Mouse (Mus musculus) left cerebral cortex, adult 8-10 months (tissue): ENCODE measurements around the gene Cog5. TPM values are rescaled to one million over a fixed set of nuclear protein-coding genes. Genes with fewer than 3 reads are reported as not detected.

Source experiments
- DNase-seq, 2 experiments: peaks; one replicate each; pipeline ENCODE4 v3.0.0; 2022; ENCODE audit warnings: low spot score in 2 of 2
- total RNA-seq, 4 experiments: library from RNA; stranded (reverse); gene quantifications; 2 replicates each; pipeline ENCODE4 v1.2.4; 2022

The Cog5 gene
- total RNA-seq, 4 experiments from 2014 or later: 47.8 to 56.0 (median 53.0) TPM

DNA sequence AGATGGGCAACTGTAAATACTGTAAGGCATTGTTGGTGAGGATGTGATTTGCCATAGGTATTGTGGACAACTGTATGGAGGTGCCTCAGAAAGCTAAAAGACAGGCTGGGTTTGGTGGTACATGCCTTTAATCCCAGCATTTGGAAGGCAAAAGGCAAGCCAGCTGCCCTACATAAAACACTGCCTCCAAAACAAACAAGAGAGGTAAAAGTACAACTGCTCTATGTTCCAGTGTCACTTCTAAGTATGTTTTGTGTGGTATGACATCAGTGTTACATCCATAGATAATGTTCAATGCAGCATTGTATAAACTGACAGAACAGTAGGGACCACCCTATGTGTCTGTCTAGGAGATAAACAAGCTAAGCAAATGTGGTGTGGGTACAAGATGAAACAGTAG is 237.4 kb downstream of the Cog5 start:
- DNase-seq: no peak

GRCm38 (mm10) chr12:31892771-31893170 is 238.1 kb downstream of the Cog5 start:
- DNase-seq: no peak

GRCm38 (mm10) chr12:31895095-31895734 is 240.5 kb downstream of the Cog5 start:
- no peak for DNase-seq

- DNase-seq: peak in 1 of 2 experiments; percentile 81
Measured at GRCm38 (mm10) chr12:31895888-31896287, 241.2 kb downstream of the Cog5 start.

GRCm38 (mm10) chr12:31896295-31896694 is 241.6 kb downstream of the Cog5 start:
- no peak for DNase-seq

DNA sequence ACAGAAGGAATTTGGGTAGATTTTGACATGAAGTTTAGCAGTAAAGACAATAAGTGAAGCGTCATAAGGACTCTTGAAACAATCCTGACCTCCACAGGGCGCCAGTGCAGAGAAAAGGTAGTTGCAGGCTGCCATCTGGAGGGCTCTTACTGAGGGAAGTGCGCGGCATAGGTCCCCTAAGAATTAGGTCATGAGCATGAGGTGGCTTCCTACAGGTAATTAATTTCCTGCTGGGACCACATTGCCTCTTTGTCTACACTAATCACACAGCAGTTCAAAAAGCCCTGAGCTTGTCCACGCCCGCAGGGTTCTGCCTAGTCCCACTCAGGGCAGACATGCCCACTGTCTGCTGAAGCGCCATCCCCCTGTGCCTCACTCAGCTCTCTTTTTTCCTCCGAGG is 242.3 kb downstream of the Cog5 start:
- DNase-seq: no peak

DNA sequence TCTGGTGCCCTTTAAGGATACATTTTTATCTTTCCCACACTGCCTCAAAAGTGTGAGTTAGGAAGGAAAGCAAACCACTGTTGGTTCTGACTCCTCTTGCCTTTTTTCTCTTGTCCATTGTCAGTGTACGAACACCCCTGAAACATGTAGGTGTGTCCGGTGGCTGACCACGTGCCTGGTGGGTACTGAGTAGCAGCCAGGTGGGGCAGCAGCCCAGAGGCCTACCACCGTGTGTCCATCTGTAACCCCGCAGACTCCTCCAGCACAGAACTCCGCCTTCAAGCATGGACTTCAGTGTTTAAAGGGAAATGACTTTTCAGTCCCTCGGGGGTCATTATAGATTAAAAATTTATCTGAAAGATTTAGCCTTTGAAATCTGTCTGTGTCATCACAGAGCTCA is 242.8 kb downstream of the Cog5 start:
- no peak for DNase-seq

GRCm38 (mm10) chr12:31900391-31900914 is 245.8 kb downstream of the Cog5 start:
- DNase-seq: no peak

DNA sequence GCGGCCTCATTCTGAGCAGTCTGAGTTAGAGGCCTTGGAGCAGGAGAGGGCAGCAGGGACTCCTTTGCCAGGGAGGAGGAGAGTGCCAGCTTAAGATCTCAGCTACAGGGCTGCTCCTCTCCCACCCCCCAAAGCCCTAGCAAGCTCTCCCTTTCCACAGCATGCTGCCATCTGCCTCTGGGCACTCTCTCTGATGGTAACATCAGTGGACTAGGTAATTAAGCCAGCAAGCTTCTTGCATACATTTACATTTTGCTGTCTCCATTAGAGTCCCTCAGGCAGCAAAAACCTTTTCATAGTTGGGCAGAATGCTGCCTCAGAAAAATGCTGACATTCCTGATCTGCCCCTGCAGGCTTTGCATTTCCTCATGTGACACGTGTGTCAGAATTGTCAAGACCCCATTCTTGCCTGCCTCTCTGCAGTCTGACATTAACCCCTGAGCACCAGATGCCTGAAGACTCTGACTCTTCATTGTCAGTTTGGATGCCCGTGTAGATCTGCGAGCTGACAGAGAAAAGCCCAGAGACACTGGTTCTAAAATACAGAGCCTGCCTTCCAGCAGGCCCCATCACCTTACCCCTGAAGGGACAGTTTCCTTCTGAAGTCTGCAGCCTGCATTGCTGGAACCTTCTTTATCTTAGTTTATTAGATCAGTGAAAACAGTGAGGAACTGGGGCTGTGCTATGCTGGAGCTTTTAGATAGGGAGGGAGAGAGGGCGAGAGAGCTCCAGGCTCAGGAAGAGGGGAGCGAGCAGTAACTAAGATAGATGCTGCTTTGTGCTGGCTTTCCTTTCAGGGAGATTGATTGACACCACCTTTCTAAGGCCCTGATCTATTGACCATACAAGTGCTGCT is 251.3 kb downstream of the Cog5 start:
- no peak for DNase-seq

DNA sequence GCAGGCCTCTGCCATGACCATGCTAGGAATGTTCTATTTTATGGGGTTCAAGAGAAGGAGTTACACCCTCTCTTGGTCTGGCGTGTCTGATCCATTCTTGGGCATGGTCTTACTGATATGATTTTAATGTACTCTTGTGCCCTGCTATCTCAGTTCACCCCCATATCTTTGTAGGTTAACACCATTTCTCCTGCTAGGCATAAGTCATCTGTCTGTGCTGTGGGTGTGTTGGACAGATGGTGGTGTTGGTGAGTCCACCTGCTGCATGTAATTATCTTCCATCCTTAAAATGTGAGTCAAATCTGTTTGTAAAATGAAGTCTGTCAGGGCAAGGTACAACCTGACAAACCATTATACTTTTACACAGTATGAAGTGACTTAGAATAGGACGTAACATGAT is 252.8 kb downstream of the Cog5 start:
- DNase-seq: no peak

- no peak for DNase-seq
Measured at GRCm38 (mm10) chr12:31912966-31913551, 258.4 kb downstream of the Cog5 start.

DNA sequence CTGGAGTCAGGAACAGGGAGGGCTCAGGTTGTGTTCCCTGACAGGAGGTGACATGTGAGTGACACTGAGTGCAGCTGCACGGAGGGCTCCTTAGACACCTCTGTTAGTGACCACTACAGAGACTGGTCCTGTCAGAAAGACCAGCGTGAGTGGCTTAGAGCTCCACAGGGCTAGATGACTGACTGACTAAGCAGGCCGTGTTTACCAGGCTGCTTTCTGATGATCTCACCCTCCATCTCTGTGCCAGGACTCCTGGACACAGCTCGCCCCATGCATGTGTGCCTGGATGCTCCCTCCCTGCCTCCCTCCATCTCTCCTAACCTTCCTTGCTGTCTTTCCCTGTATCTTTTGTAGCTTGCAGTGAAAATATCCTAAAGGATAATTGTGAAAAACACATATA is 258.9 kb downstream of the Cog5 start:
- no peak for DNase-seq

- DNase-seq: no peak
Measured at GRCm38 (mm10) chr12:31916691-31917090, 262.0 kb downstream of the Cog5 start.

GRCm38 (mm10) chr12:31917245-31917644 is 262.6 kb downstream of the Cog5 start:
- DNase-seq: no peak

GRCm38 (mm10) chr12:31920464-31921405 is 266.1 kb downstream of the Cog5 start:
- no peak for DNase-seq

DNA sequence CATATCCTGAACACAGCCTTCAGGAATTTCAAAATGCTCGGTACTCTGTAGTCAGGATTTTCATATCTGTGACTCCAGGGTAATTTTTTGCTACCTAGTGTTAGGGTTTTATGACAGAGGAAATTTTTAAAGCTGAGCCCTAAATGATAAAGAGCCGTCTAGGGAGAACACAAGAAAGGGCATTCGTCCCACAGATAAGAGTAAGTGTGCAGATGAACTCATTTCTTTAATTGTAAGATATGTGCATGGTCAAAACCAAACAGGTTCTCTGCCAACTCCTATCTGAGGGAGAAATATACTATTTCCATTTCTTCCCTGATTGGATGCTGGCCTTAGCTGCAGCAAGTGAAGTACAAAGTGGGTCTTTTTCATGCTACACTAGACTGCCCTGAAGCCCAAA is 269.5 kb downstream of the Cog5 start:
- DNase-seq: no peak

GRCm38 (mm10) chr12:31925343-31925742 is 270.7 kb downstream of the Cog5 start:
- DNase-seq: no peak

DNA sequence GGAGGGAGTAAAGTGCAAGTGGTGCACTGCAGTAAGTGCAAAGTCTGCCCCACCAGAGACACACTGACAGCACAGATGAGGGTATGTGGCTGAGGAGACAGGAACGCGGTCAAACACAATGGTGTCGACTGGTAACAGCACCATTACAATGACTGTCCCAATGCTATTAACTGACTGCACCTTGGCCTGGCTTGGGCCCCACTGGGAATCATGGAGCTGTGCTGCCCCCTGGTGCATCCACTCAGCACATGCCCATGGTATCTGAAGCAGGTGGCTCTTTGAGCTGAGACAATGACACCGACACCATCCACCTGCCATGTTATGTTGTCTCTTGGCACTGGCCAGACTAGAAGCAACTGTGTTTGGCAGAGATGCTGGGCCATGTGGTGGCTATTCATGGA is 272.0 kb downstream of the Cog5 start:
- DNase-seq: peak; percentile 51 to 58

- DNase-seq: no peak
Measured at GRCm38 (mm10) chr12:31928498-31928897, 273.8 kb downstream of the Cog5 start.

- no peak for DNase-seq
Measured at GRCm38 (mm10) chr12:31931818-31932217, 277.1 kb downstream of the Cog5 start.

- DNase-seq: no peak
Measured at GRCm38 (mm10) chr12:31936657-31937300, 282.1 kb downstream of the Cog5 start.
